Mouse (Mus musculus): ENCODE data around the gene Abtb2.

The Abtb2 gene

GRCm38 (mm10) chr2:103618407-103618806 is 52.3 kb downstream of the Abtb2 start:
- DNase-seq (ENCODE audit: low spot score): no peak

- no peak for DNase-seq (ENCODE audit: low spot score)
Measured at GRCm38 (mm10) chr2:103622950-103623349, 56.8 kb downstream of the Abtb2 start.

DNA sequence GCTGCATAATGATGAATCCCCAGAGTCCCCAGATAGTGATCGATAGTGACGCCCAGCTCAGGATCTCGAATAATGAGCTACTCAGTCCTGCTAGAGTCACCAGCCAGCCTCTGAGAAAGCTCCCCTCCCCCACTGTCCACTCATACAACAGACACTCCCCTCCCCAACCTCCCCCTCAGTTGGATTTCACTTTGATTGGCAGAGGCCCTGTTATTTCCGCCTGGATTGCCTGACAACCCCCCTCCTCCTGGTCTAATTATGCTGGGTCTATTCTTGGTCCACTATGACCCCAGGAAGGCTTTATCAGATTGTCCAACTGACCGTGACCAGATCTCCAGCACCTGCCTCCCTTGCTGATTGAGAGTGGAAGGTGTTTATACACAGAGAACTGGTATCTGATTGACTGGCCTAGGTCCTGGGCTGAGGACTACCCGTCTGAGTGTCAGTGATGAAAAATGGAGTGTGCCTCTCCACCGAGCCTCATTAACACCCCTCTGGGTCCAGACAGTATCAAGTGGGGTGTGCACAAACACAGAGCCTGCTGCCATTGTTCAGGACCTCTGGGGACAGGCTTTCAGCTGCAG is 59.3 kb downstream of the Abtb2 start:
- no peak for DNase-seq (ENCODE audit: low spot score)

DNA sequence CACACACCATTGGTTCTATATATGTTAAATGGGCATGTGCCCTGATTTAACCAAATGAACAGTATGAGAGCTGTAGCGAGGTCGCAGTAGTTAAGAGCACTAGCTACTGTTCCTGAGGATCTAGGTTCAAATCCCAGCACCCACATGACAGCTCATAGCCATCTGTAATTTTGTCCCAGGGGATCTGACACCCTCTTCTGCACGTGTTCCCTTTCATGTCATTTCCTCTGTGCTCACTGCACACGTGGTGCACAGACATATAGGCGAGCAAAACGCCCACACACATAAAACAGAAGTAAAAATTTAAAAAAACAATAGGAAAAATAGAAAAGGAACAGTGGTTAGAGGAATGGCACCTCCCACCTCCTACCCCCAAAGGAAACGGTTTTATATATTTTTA is 61.0 kb downstream of the Abtb2 start:
- no peak for DNase-seq (ENCODE audit: low spot score)

GRCm38 (mm10) chr2:103629956-103630355 is 63.8 kb downstream of the Abtb2 start:
- DNase-seq (ENCODE audit: low spot score): no peak

DNA sequence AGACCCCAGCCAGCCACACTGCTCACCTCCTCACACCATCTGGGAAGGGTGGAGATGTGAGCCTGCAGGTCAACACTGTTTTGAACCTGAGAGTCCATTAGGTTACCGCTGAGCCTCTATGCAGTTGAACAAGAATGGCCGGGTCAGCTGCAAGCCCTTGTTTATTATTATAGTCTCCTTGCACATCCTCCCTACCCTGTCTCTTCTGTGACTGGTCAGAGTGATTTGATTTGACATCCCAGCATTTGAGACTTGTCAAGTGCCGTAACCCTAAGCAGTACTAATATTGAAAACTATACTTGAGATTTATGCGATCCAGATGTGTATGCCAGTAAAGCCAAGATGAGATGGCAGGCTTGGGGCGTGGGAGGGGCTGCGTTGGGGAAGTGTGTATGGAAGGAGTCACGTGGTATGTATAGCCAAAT is 65.2 kb downstream of the Abtb2 start:
- no peak for DNase-seq (ENCODE audit: low spot score)

GRCm38 (mm10) chr2:103632136-103632925 is 66.2 kb downstream of the Abtb2 start:
- DNase-seq (ENCODE audit: low spot score): no peak

GRCm38 (mm10) chr2:103632926-103633250 is 66.8 kb downstream of the Abtb2 start:
- DNase-seq (ENCODE audit: low spot score): no peak

DNA sequence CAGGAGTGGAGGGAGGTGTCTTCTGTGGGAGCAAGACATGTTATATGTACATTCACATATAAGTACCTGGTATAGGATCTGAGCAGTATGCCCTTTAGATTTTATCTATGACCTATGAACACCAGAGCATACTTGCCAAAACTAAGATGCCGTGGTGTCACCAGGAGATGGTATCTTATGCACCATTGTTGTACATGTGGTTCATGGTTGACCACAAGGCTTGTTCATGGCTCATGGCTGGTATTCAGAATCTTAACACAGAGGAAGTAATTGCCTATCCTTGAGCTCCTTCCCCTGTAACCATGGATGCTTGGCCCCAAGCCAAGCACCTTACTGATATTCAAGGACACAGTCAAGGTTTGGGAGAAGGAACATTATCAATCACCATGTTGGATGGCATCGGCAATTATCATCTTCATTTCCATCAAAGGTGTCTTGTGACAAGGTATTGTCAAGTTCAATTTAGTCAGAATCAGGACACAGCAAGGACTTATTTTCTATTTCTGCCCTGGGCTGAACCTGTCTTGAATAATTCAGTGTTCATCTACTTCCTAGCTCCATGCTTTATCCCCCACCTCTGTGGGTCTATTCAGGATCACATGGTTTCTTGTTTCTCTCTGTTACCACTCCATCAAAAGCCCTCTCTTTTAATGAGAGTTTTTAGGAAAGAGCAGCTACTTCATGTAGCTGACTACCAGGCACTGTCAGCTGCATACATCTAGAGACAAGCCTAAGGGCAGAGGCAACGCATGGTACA is 69.8 kb downstream of the Abtb2 start:
- no peak for DNase-seq (ENCODE audit: low spot score)

- no peak for DNase-seq (ENCODE audit: low spot score)
Measured at GRCm38 (mm10) chr2:103637385-103637784, 71.3 kb downstream of the Abtb2 start.

DNA sequence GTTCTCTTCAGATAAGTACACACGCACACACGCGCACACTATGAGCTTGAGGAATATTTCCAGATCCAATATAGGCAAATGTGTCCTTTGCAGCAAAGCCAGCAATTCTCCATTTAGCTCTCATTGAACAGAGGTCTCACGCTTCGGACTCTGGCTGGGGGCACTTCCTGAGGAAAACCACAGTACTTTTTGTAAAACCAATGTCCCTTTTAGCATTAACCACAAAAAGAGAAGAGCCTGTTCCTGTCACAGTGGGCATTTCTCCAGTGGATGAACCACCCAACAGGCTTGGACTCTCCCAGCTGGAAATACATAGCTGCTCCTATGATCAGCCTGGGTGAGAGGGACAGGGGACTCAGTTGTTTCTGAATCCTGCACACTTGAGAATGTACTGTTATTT is 71.8 kb downstream of the Abtb2 start:
- no peak for DNase-seq (ENCODE audit: low spot score)

GRCm38 (mm10) chr2:103639701-103640100 is 73.6 kb downstream of the Abtb2 start:
- no peak for DNase-seq (ENCODE audit: low spot score)

- no peak for DNase-seq (ENCODE audit: low spot score)
Measured at GRCm38 (mm10) chr2:103640861-103641260, 74.8 kb downstream of the Abtb2 start.

DNA sequence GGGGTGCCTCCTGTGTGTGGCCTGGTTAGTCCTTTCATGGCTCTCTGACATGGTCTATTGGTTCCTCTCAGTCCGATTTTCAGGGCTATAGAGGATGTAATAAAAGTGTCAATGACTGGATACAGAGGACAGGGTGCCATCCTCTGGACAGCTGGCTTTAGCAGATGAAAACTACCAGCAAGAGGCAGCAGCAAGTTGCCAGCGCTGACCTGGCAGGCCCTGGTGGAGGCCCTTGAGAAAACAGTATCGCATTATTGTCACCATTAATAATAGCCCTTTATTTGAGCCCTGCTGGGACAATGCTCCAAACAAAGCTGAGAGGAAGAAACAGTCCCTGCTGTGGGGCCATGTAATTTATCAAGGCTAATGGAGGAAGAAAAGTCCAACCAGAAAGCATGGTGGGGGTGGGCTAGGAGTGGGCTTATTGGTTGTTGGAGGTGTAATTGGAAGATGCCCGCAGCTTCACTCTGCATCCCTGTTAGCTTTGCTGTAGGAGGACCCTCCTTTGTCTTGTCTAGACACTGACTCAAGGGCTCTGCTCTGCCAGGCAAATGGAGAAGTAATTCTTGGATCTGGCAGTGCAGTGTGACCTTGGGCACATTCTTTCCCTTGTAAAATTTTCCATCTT is 77.6 kb downstream of the Abtb2 start:
- DNase-seq (ENCODE audit: low spot score): no peak

DNA sequence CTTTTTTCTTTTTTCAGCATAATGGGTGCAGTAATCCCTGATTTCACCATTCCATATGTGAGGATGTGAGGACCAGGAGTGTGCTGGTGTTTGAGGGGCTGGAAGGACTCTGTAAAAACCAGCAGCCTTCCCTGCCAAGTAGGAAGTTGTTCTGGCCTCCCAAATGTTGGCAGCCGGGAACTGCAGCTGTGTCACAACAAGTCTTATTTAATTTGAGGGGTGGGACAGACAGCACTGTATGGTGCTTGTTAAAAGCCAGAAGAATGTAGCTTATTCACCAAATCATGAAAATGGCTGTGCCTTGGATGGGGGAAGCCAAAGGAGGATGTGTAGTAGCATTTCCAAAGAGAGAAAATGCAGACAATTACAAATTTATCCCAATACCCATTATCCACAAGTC is 78.3 kb downstream of the Abtb2 start:
- DNase-seq (ENCODE audit: low spot score): no peak

DNA sequence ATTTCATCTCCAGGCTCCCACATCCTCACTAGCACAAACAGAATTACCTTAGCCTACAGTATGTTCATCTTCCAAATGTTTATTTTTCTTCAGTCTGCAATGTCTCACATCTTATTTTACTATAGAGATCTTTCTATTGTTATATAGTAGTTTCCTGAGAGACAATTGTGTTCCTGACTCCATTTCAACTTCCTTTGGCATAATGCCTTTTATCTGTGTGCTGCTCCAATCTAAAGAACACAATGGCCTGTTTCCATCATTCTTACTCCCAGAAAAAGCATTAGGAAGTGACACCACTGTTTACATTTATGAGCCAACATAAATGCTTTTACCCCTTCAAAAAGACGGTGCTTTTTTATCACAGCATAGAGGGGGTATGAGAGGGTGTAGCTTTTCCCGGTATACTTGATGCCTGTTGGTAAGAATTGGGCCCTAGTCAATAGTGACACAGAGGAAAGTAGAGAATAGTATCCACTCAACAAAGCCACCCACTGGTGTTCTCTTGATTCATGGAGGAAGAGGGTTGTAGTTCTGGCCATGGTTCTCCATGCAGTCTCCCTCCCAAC is 84.3 kb downstream of the Abtb2 start:
- DNase-seq (ENCODE audit: low spot score): no peak

DNA sequence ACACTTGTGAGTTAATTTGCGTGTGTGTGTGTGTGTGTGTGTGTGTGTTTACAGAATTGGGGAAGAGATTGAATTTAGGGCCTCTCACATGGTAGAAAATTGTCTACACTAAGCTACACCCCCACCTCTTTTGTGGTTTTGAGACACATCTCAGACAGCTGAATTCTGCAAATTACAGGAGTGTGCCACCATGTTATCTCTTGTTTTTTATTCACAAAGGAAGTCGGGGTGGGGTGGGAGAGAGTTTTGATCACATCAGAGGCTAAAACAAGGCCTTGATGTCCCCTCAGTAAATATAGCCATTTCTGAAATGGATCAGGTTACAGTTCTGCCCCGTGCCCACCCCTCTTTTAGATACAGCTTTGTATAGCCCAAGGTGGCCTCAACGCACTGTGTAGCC is 86.0 kb downstream of the Abtb2 start:
- no peak for DNase-seq (ENCODE audit: low spot score)

GRCm38 (mm10) chr2:103655037-103655436 is 88.9 kb downstream of the Abtb2 start:
- no peak for DNase-seq (ENCODE audit: low spot score)

- DNase-seq (ENCODE audit: low spot score): no peak
Measured at GRCm38 (mm10) chr2:103656028-103656427, 89.9 kb downstream of the Abtb2 start.

GRCm38 (mm10) chr2:103659167-103659566 is 93.1 kb downstream of the Abtb2 start:
- DNase-seq (ENCODE audit: low spot score): no peak

DNA sequence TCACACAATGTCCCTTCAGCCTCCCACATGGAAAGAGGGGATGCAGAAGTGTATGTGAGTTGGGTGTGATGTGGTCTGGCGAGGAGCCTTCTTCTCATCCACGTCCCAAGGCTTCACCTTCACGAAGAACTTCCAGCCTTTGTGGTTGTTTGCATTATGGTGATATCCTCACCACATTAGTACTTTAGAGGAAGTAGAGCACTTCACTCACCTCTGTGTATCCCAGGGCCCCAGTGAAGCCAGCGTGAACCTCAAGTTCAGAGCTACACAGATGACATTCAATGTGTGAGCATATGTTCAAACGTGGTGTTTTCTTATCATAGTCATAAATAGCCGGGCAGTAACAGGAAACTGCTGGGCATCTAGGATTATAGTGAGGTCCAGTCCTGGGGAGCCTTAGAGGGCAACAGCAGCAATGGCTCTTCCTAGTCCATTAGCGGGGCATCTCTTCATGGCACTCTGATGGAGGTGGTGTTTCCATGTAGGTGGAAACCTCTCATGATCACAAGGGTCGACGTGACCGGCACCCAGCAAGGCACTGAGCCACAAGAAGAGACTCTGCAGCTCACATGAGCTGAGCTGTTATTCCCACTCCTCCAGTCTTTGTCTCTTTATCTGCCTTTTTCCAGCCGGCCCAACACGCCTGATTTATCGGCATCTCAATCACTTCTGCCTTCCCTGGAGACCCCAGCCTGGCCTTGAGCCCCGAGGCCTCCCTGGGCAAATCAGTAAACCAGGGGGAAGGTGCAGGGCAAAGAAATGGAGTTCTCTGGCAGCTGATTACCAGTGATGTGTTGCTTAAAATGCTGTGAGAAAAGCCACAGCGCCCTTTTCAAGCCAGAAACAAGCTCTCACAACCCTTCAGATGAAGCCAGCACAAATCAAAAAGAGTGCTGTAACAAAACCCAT is 93.8 kb downstream of the Abtb2 start:
- DNase-seq (ENCODE audit: low spot score): no peak
